Mouse (Mus musculus) ovary, postnatal 14 days (tissue): Measurements from ENCODE around the gene Slc2a3.
"Not testable (repeated sequence)": the region's sequence is repeated elsewhere in the genome, so short reads cannot be mapped to it uniquely, and the experiment has no call there.

Source experiments
- DNase-seq: peaks from one replicate; pipeline ENCODE4 v3.0.0; 2022; ENCODE audit warnings: low spot score

Slc2a3 gene

DNA sequence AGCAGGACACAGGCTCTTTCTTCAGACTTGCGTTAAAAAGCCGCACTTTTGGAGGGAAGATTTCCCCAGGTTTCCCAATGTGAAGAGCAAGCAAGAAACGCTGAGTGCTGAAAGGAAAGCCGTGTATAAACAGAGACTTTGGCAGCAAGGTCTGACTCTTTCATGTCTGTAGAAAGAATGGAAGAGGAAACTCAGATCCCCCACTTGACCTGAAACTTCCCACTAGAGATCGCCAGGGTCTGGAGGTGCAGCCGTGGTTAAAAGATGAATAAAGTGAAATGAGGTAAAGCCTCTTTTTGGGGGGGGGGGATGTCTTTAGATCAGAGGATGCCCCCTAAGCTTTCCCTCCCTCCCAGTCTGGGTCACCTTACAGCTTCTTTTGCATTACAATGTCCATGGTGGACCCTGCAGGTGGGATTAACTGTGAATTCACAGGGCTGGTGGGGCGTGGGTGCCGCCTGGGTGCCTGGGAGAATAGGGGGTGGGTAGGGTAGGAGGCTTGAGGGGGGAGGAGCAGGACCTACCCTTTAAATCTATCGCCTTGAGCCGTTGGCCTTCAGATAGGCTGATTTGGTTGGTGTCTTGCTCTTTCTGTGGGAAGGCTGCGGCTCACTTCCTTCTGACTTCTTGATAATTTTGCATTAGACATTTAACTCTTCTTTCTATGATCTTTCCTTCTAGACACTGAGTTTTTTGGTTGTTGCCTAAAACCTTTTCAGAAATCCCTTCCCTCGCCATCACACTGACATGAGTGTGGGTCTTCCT lies 94.2 kb downstream of the Slc2a3 start, which contains the start of gene Nanog:
Gene Nanog (plus strand): TSS at position 454 of the 765 bp plus-strand sequence.
- no peak for DNase-seq

DNA sequence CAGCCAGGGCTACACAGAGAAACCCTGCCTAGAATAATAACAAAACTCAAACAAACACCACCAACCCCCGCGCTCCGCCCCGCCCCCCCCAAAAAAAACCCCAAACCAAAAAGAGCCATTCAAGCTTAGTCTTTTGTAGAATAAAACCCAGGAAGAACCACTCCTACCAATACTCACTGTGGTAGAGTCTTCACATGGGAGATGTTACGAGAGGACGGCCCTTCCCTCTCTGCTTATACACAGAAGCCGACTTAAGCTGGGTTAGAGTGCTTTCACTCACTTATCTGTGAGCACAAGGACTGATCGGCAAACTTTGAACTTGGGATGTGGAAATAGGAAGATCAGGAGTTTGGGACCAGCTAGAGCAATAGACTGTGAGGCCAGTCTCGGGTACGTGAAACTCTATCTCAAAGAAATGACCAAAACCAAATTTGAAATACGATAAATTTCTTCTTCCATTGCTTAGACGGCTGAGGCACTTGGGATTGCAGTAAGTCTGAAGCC lies 95.1 kb downstream of the Slc2a3 start:
- DNase-seq: no peak

DNA sequence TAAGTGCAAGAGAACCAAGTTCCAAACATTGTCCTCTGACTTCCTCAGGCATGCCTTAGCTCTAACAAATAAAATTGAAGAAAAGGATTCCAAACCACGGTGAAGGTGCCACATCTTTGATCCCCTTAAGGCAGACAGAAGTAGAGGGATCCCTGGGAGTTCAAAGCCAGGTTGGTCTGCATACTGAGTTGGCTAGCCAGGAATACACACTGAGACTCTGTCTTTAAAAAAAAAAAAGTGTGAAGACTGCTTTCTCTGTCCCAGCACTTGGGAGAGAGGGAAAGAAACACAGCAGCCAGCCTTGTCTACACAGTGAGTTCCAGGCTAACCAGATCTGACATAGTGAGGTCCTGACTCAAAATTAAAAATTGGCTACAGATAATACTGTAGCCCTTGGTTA lies 97.7 kb downstream of the Slc2a3 start:
- no peak for DNase-seq

DNA sequence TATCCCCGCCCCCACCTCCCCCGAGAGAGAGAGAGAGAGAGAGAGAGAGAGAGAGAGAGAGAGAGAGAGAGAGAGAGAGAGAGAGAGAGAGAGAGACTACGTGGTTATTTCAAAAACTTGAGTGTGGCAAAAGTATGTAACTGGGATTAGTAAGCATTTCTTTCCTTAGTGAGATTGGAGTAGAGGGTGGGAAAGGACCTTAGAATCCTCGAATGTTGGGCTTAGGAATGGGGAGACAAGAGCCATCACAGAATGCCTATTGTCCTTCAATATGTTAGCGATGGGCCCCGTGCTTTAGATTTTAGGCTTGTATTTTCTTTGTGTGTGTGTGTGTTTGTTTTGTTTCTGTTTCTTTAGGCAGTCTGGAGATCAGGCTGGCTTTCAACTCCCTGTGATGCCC lies 98.2 kb downstream of the Slc2a3 start:
- no peak for DNase-seq

DNA sequence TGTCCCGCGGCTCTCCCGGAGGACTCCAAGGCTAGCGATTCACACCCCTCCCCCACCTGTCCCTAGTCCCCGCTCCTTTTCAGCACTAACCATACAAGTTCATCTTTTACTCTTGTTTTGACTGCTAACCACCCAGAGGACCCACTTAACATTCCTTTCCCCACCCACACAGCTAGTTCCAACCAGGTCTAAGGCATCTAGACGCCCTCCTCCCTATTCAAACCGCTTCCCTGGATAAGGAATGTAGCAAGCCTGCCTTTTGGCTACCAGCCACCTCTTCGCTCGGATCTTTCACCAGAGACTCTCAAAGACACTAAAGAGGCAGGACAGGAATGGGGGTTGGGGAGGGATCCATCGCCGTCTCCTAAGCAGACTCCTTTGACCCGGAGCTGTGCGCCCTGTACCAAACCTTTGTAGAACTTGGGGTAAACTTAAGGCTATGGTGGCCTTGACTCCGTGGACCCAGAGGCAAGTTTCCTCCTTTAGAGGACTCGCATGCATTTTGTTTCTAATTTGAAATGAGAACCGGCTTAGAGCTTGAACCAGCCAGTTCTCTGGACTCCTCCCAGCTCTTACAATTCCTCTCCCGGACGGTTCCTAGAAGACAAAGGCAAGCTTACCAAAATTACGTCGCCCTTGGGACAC lies 98.8 kb downstream of the Slc2a3 start:
- DNase-seq: peak; percentile 35

DNA sequence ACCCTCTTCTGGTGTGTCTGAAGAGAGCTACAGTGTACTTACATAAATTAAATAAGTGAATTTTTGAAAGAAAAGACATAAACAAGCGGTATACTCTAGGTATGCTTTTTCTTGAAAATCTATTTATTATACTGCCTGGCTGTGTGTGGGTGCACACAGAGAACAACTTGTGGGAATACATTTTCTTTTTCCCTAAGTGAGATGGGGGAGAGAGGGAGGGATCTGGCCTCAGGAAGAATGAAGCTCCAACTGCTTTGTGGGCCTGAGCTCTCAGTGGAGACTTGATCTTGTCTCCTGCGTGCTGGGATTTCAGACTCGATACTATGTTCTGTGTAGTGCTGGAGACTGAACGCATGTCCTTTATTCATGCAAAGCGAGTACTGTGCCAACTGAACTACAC lies 99.6 kb downstream of the Slc2a3 start:
- no peak for DNase-seq

DNA sequence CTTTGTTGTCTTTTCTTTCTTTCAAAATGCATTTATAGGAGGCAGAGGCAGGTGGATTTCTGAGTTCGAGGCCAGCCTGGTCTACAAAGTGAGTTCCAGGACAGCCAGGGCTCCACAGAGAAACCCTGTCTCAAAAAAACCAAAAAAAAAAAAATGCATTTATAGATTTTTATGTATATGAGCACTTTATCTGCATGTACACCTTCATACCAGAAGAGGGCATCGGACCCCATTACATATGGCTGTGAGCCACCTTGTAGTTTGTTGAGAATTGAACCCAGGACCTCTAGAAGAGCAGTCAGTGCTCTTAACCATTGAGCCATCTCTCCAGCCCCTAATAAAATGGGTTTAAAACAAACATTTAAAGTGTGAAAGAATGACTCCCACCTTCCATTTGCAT lies 101.8 kb downstream of the Slc2a3 start:
- not testable (repeated sequence) for DNase-seq

DNA sequence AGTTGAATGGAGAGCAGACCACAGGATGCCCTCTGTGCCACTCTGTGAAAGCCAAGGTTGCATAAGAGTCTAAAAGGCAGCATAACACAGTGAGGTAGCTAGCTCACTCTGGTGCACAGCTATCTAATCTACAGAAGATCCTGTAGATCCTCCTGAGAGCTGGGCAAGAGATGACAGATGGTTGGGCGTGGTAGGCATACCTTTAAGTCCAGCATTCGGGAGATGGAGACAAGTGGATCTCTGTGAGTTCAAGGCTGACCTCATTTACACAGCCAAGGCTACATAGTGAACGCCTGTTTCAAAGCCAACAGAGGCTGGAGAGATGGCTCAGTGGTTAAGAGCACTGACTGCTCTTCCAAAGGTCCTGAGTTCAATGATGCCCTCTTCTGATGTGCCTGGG lies 106.0 kb downstream of the Slc2a3 start:
- no peak for DNase-seq

DNA sequence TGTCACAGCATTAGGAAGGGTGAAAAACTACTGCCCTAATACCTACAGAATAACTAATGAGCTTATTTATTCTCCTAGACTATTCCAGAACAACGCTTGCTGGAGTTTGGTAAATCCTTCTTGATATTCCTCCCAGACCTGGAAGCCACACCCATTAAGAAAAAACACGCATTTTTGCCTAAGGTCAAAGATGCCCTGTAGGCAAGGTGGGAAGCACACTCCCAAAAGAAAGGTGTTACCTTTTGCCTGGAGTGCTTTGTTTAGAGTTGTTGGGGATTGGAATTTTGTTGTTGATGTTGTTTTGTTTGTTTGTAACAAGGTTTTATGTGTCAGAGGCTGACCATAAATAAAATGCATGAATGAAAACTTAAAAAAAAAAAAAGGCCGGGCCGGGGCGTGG lies 111.4 kb downstream of the Slc2a3 start:
- no peak for DNase-seq

DNA sequence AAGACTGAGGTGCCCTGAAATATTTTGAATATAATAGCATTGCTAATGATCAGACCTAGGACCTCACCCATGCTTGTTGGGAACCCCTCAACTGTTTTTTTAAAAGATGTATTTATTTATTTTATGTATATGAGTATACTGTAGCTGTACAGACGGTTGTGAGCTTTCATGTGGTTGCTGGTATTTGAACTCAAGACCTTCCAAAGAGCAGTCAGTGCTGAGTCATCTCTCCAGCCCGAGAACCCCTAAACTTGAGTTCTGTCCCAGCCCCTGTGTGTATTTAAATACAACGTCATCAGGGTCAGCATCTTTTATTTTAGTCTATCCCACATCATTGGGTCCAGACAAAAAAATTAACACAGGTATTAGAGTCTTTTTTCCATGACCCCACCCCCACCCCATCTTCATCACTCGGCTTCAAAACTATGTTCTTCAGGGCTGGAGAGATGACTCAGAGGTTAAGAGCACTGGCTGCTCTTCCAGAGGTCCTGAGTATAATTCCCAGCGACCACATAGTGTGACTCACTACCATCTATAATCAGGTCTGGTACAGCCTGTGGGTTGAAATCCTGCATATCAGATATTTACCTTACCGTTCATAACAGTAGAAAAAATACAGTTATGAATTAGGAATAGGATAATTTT lies 111.9 kb downstream of the Slc2a3 start:
- DNase-seq: no peak

DNA sequence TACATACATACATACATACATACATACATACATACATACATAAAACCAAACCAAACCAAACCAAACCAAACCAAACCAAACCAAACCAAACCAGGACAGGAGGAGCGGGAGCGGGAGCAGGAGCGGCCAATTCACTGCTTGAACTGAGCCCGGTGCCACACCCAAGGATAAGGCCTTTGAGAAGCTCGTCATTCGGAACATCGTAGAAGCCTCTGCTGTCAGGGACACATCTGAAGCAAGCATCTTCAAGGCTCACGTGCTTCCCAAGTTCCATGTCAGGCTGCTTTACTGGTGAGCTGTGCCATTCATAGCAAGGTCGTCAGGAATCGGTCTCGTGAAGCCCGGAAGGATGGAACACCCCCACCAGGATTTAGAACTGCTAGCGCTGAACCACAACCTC lies 114.7 kb downstream of the Slc2a3 start:
- DNase-seq: no peak

DNA sequence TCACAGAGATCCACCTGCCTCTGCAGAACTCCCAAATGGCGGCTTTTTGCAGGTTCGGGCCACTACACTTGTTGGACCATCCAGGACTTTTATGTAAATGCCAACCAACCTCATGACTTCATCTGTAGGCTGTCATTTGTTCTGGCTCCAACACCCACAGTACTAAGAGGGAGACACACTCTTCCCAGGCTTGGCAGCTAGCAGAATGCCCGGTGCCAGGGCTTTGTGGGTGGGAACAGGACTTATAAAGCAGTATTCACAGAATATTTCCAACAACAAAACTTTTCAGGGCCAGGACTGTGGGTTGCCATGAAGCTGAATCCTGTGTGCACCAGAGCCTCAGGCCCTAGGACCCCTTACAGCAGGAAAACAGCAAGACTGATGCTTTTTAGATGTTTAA lies 118.8 kb downstream of the Slc2a3 start:
- DNase-seq: no peak
